Mouse (Mus musculus): ENCODE data around the gene Sgms1. TPM values are rescaled to one million over a fixed set of nuclear protein-coding genes. Genes with fewer than 3 reads are reported as not detected.
A peak's percentile ranks its signal among the peaks of the same experiment; 100 is the strongest.

Gene Sgms1
- polyA plus RNA-seq, 1 experiment from 2014 or later: 31.8 TPM

GRCm38 (mm10) chr19:32173522-32174184 is 215.9 kb downstream of the Sgms1 start:
- 53% methylated on average over 6 of the region's 6 CpGs for WGBS (ENCODE audit: insufficient replicate concordance)
- Histone ChIP-seq H3K27me3 (replicated peaks) (no peaks in the 10 kb centered on the region), H3K9me3 (replicated peaks) (no peaks in the 10 kb centered on the region), H3K9ac (peak overlapping the region; percentile 13; the same call in 1 of the 2 replicates), H3K4me3 (no peak overlapping the region), H3K4me2 (peak overlapping the region; percentile 57; the same call in 1 of the 2 replicates), H3K4me1 (peaks cover 71% of the 10 kb centered on the region), H3K27ac (peak overlapping the region; percentile 87), H3K36me3 (peaks cover 17% of the 10 kb centered on the region)
- ATAC-seq: no peak

GRCm38 (mm10) chr19:32172511-32172981 is 217.0 kb downstream of the Sgms1 start:
- Histone ChIP-seq H3K4me1 (peaks cover 66% of the 10 kb centered on the region), H3K4me2 (peak overlapping the region; percentile 57), H3K36me3 (peaks cover 15% of the 10 kb centered on the region), H3K9me3 (replicated peaks) (no peaks in the 10 kb centered on the region), H3K9ac (peak overlapping the region; percentile 46; the same call in 1 of the 2 replicates), H3K27me3 (replicated peaks) (no peaks in the 10 kb centered on the region), H3K27ac (peak overlapping the region; percentile 87), H3K4me3 (no peak overlapping the region)
- peak; percentile 92 for ATAC-seq
- WGBS (ENCODE audit: insufficient replicate concordance): 23% methylated on average over 5 of the region's 5 CpGs

GRCm38 (mm10) chr19:32171981-32172380 is 217.5 kb downstream of the Sgms1 start:
- peak overlapping the region; percentile 57 for H3K4me2 ChIP-seq
- ATAC-seq: no peak
- H3K4me1 ChIP-seq: peaks cover 70% of the 10 kb centered on the region
- no peak overlapping the region for H3K4me3 ChIP-seq
- H3K27me3 ChIP-seq (replicated peaks): no peaks in the 10 kb centered on the region
- peak overlapping the region; percentile 87 for H3K27ac ChIP-seq
- WGBS (ENCODE audit: insufficient replicate concordance): 65% methylated on average over 7 of the region's 7 CpGs
- no peak overlapping the region for H3K9ac ChIP-seq
- H3K9me3 ChIP-seq (replicated peaks): no peaks in the 10 kb centered on the region
- H3K36me3 ChIP-seq: peaks cover 14% of the 10 kb centered on the region

- 62% methylated on average over 8 of the region's 9 CpGs for WGBS (ENCODE audit: insufficient replicate concordance)
- ATAC-seq: no peak
- Histone ChIP-seq H3K27me3 (replicated peaks) (no peaks in the 10 kb centered on the region), H3K27ac (no peak overlapping the region), H3K36me3 (peaks cover 8% of the 10 kb centered on the region), H3K9ac (no peak overlapping the region), H3K4me1 (peaks cover 51% of the 10 kb centered on the region), H3K9me3 (replicated peaks) (no peaks in the 10 kb centered on the region), H3K4me2 (no peak overlapping the region), H3K4me3 (no peak overlapping the region)
Observed at GRCm38 (mm10) chr19:32169634-32170540, 219.6 kb downstream of the Sgms1 start.

- Histone ChIP-seq H3K36me3 (peaks cover 8% of the 10 kb centered on the region), H3K9ac (no peak overlapping the region), H3K27ac (no peak overlapping the region), H3K4me2 (no peak overlapping the region), H3K4me3 (no peak overlapping the region), H3K9me3 (replicated peaks) (no peaks in the 10 kb centered on the region), H3K27me3 (replicated peaks) (no peaks in the 10 kb centered on the region), H3K4me1 (peaks cover 32% of the 10 kb centered on the region)
- no peak for ATAC-seq
- 78% methylated on average over 9 of the region's 9 CpGs for WGBS (ENCODE audit: insufficient replicate concordance)
Observed at GRCm38 (mm10) chr19:32168031-32168430, 221.5 kb downstream of the Sgms1 start.

GRCm38 (mm10) chr19:32166823-32167605 is 222.5 kb downstream of the Sgms1 start:
- ATAC-seq: no peak
- H3K9ac ChIP-seq: no peak overlapping the region
- no peak overlapping the region for H3K4me3 ChIP-seq
- peaks cover 22% of the 10 kb centered on the region for H3K4me1 ChIP-seq
- H3K9me3 ChIP-seq (replicated peaks): no peaks in the 10 kb centered on the region
- 79% methylated on average over 13 of the region's 13 CpGs for WGBS (ENCODE audit: insufficient replicate concordance)
- no peak overlapping the region for H3K4me2 ChIP-seq
- peaks cover 8% of the 10 kb centered on the region for H3K36me3 ChIP-seq
- no peak overlapping the region for H3K27ac ChIP-seq
- no peaks in the 10 kb centered on the region for H3K27me3 ChIP-seq (replicated peaks)

GRCm38 (mm10) chr19:32165711-32166110 is 223.8 kb downstream of the Sgms1 start:
- no peak for ATAC-seq
- WGBS (ENCODE audit: insufficient replicate concordance): 91% methylated on average over 6 of the region's 6 CpGs
- no peaks in the 10 kb centered on the region for H3K9me3 ChIP-seq (replicated peaks)

GRCm38 (mm10) chr19:32164128-32164527 is 225.4 kb downstream of the Sgms1 start:
- Histone ChIP-seq H3K9ac (no peak overlapping the region), H3K4me1 (peaks cover 10% of the 10 kb centered on the region; the same call in 1 of the 2 replicates), H3K4me2 (no peak overlapping the region), H3K36me3 (peaks cover 22% of the 10 kb centered on the region), H3K4me3 (no peak overlapping the region), H3K27me3 (replicated peaks) (no peaks in the 10 kb centered on the region), H3K9me3 (replicated peaks) (no peaks in the 10 kb centered on the region), H3K27ac (no peak overlapping the region)
- WGBS (ENCODE audit: insufficient replicate concordance): 86% methylated on average over 4 of the region's 4 CpGs
- ATAC-seq: no peak

More at GRCm38 (mm10) chr19:32165711-32166110, 223.8 kb downstream of the Sgms1 start:
- Histone ChIP-seq H3K27ac (no peak overlapping the region), H3K4me1 (peaks cover 18% of the 10 kb centered on the region), H3K36me3 (peaks cover 8% of the 10 kb centered on the region), H3K27me3 (replicated peaks) (no peaks in the 10 kb centered on the region), H3K9ac (no peak overlapping the region), H3K4me2 (no peak overlapping the region), H3K4me3 (no peak overlapping the region)

GRCm38 (mm10) chr19:32159944-32160343 is 229.6 kb downstream of the Sgms1 start:
- H3K36me3 ChIP-seq: peaks cover 47% of the 10 kb centered on the region
- no peak overlapping the region for H3K27ac ChIP-seq
- WGBS (ENCODE audit: insufficient replicate concordance): 84% methylated on average over 7 of the region's 7 CpGs
- no peak overlapping the region for H3K4me3 ChIP-seq
- H3K4me1 ChIP-seq: peaks cover 26% of the 10 kb centered on the region
- no peak overlapping the region for H3K9ac ChIP-seq
- no peak overlapping the region for H3K4me2 ChIP-seq
- H3K9me3 ChIP-seq (replicated peaks): no peaks in the 10 kb centered on the region
- no peak for ATAC-seq
- no peaks in the 10 kb centered on the region for H3K27me3 ChIP-seq (replicated peaks)

- WGBS (ENCODE audit: insufficient replicate concordance): 90% methylated on average over 1 of the region's 1 CpGs
- no peak for ATAC-seq
- no peak overlapping the region for H3K4me2 ChIP-seq
Observed at GRCm38 (mm10) chr19:32159168-32159567, 230.3 kb downstream of the Sgms1 start.

GRCm38 (mm10) chr19:32157045-32157444 is 232.5 kb downstream of the Sgms1 start:
- Histone ChIP-seq H3K4me2 (peak overlapping the region; percentile 44), H3K4me1 (peaks cover 26% of the 10 kb centered on the region), H3K9me3 (replicated peaks) (no peaks in the 10 kb centered on the region), H3K4me3 (no peak overlapping the region), H3K36me3 (peaks cover 54% of the 10 kb centered on the region), H3K27ac (peak overlapping the region; percentile 48; the same call in 1 of the 2 replicates), H3K9ac (no peak overlapping the region), H3K27me3 (replicated peaks) (no peaks in the 10 kb centered on the region)
- WGBS (ENCODE audit: insufficient replicate concordance): 21% methylated on average over 6 of the region's 6 CpGs
- ATAC-seq: peak; percentile 91

More at GRCm38 (mm10) chr19:32159168-32159567, 230.3 kb downstream of the Sgms1 start:
- Histone ChIP-seq H3K9me3 (replicated peaks) (no peaks in the 10 kb centered on the region), H3K27me3 (replicated peaks) (no peaks in the 10 kb centered on the region), H3K4me3 (no peak overlapping the region), H3K27ac (no peak overlapping the region), H3K9ac (no peak overlapping the region), H3K4me1 (peaks cover 26% of the 10 kb centered on the region), H3K36me3 (peaks cover 52% of the 10 kb centered on the region)

Data from liver, embryonic 12.5 days (tissue).